Mouse (Mus musculus) megakaryocyte progenitor cell, adult 5-6 weeks (primary cell): ENCODE data around the gene Adamts16. TPM values are rescaled to one million over a fixed set of nuclear protein-coding genes. Genes with fewer than 3 reads are reported as not detected.

Experiments used
- ATAC-seq: replicated peaks from 2 replicates; pipeline ENCODE4 v1.8.0; 2016; ENCODE audit warnings: mild to moderate bottlenecking, moderate TSS enrichment, inconsistent platforms; ENCODE audit not compliant: poor library complexity
- total RNA-seq, 2 experiments: library from RNA; stranded (forward) in 1 of 2; stranded (reverse) in 1 of 2; fragments of 157-497, 149-512 nt in 1 of 2; fragments of 200-1000 nt in 1 of 2; gene quantifications; 2 replicates each; pipeline versions ENCODE4 v1.2.3 to v1.2.4; 2015 to 2017

Gene Adamts16
- total RNA-seq, 2 experiments from 2014 or later, result not detected

DNA sequence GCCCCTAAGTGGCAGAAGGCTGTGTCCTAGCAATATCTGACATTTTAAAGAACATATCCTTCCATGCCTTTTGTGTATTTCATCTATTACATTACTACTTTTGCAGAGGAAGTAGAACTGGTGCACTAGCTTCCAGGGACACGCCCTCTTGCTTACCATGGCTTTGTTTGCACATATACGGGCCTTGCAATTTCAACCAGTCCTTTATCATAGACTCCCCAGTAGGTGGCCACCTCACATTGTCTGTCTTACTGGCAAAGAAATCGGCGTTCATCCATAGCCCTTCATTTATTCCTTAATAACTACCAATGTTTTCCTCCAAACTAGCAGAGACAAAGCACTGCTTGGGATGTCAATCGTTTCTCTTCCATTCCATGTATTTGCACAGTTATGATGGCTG, 125.6 kb downstream of the Adamts16 start:
- no peak for ATAC-seq

DNA sequence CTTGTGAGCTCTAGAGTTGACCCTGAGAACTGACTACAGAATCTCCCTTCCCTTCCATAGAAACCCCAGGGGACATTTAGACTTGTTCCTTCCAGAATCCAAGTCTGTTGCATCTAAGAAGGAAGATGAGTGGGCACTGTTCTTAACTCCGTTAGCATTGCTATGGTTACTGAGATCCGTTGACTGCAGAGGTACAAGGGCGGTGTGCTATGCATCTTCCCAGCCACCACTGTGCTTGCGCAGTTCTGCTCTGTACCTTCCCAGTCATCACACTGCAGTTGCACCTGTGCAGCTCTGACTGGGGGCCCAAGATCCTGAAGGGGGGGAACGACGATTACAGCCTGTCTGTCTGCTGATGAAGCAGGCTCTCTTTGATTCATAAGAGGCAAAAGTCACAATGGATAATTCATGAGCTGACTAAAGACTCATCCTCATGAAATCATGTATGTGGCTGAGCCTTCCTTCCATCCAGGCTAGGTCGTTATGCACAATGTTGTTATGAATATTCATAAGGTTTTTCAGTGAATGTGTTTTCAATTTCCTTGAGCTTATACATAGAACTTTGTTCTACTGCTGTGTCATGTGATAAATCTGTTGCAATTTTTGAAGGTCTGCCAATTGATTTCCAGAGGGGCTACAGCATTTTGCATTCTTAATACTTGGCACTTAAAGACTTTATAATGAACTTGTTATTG, 127.4 kb downstream of the Adamts16 start:
- no peak for ATAC-seq

DNA sequence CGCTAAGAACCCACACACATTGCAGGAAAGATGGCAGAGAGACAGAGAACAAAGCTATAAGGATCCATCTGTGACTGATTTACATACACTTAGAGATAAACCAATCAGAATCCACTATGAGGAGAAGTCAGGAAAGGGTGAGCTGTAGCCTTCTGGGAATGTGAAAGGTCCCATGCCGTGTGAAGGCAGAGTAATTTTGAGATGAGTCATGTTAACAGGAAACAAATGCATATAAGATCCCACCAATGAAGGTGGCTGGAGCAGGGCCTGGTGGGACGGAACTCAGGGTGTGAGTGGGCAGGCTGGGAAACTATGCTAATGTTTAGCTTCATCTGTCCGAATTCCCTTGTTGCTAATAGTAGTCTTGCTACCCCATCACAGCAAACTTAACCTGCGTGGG, 128.3 kb downstream of the Adamts16 start:
- ATAC-seq, result no peak

- no peak for ATAC-seq
Measured at GRCm38 (mm10) chr13:70707158-70707854, 134.3 kb downstream of the Adamts16 start.

DNA sequence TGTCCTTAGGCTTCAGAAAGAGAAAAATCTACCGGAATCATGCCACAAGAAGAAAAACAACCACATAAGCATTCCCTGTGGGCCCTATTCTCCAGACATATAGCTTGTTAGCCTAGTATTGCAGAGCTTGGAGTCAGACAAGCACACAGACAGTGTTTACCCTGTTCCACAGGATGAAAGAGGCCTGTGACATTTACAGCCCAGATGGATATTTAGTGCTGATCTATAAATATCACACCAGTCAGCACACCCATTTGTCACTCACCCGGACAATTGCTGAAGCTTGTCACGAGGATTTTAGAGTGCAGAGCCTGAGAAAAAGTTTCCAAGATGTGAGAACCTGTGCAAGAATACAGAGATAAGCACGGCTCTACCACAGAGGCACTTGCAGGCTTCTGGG, 138.7 kb downstream of the Adamts16 start:
- ATAC-seq, result no peak

DNA sequence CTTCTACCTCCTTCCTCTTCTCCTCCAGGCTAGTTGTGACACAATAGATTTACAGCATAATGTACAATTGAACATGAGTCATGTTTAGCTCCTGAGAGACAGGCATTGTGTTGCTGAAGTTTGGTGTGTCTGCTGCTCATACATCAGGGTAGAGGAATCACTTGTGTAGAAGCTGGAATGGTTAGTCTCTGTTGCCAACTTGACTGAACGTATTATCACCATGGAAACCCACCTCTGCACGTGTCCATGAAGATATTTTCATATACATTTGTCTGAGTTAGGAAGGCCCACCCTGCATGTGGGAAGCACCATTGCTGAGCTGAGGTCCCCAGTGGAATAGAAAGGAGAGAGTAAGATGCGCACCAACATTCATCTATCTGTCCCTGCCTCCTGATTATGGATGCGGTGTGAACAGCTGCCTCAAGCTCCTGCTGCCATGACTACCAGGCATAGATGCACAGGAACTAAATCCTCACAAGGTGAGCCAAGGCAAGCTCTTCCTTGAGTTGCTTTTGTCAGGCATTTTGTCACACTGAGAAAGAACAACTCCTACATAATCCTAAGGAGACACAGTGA, 142.7 kb downstream of the Adamts16 start:
- ATAC-seq, result no peak

DNA sequence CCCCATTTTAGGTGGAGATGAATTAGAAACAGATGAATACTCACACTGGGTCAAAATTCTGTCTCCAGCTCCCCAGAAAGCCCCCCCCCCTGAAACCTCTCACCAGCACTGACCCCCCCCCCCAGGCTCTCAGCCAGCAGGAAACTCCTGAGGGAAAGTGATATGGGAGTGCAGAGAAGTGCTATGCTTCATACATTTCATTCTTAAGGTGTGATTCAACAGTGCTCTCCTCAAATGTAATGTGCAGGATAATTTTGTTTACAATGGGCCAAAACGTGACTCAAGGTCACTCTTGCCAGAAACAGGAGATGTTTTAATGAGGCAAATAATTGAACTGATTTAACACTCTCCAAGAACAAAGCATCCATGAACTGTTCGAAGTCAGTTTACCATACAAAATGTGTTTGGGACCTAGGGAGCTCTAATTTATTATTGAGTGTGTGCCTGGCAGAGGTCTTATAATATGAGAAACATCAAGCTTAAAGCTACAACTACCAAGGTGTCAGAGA, 152.1 kb downstream of the Adamts16 start:
- no peak for ATAC-seq

DNA sequence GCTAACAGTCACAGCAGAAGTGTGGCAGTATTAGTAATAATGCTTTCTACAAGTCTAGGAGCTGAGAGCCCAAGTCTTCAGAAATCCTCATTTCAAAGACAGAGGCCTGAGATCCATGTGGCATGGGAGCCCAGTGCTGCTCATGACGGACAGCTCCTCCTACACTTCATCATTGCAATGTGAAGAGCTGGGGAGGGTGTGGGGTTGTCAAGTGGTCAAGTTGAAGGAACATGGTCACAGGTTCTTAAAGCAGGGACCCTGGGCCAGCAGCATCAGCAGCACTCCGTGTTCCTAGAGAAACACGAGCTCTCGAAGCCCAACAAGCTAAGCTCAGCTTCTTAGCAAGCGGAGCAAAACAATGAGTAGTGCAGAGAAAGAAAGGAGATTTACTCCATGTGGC, 155.8 kb downstream of the Adamts16 start:
- ATAC-seq, result no peak

- ATAC-seq, result no peak
Measured at GRCm38 (mm10) chr13:70684976-70685609, 156.5 kb downstream of the Adamts16 start.

DNA sequence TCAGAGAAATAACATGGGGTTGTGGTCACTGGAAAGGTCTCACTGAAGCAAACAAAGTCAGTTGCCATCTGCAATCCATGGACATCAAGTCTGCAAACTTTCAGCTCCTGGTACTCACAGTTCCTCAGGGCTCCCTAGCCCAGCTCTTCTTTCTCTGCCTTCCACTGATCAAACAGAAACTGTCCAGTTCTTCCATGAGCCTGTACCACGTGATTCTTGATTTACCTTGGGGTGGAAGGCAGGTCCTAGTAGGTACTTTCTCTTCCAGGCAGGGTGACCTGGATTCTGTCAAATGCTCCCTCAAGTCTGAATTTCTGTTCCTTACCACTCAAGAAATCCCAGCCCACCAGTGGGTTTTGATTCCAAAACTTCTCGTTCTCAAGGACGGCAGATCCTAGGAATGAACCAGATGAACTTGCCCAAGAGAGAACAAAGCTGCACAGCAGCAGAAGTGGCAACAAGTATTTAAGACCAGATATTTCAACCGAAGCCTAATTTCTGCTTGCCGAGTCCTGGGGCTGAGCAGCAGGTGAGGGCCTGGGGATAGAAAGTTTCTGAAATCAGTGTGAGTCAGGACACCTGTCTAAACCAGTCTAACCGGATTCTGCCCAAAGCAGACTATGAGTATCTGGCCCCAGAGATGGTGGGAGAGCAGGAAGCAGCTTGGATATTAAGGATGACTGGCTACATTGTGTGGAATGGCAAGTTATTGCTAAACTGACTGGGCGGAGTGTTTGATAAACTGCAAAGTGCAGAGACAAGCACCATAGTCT, 160.0 kb downstream of the Adamts16 start:
- ATAC-seq, result no peak

GRCm38 (mm10) chr13:70680316-70680715, 161.3 kb downstream of the Adamts16 start:
- no peak for ATAC-seq

Other genes starting within 250 kb of the Adamts16 start
- 30.7 and 30.9 TPM in 2 replicates for gene Ice1, start 204.2 kb downstream of the Adamts16 start, total RNA-seq (2015)
- 17.7 and 19.7 TPM in 2 replicates for gene Ice1, start 204.2 kb downstream of the Adamts16 start, total RNA-seq (2017)